Comparison of ENCODE assay signal across 14 mouse cellular contexts in genomic region chr9:40271075-40271474, GRCm38 (mm10). TPM values are rescaled to one million over a fixed set of nuclear protein-coding genes. Genes with fewer than 3 reads are reported as not detected.
DNase-seq lines count a peak whose midpoint lies in the region; ATAC-seq and TF ChIP-seq lines count a peak whose summit lies in the region.
"Had no signal": no experiment of that assay in that cellular context is flagged by ENCODE, and none has a peak within 500 bp of the region (broad histone marks: within the 10 kb centered on the region; RNA-seq: fewer than 3 reads in every experiment).

No protein-coding gene starts in this region.

- H3K9me3 ChIP-seq in forebrain, postnatal 0 days (ENCODE audit: low read length): no peaks in the 10 kb centered on the region
- no peaks in the 10 kb centered on the region for H3K9me3 ChIP-seq in neural tube, embryonic 14.5 days (ENCODE audit: control insufficient read depth, low read length)
- H3K9me3 ChIP-seq: liver, embryonic 13.5 days; stomach, embryonic 15.5 days had no signal

- TF ChIP-seq CTCF in forebrain, postnatal 0 days (IDR thresholded peaks at IDR 0.05; ENCODE audit: low read depth): no peak
- TF ChIP-seq CTCF in thymus, adult 2 months (IDR thresholded peaks at IDR 0.05; ENCODE audit: borderline replicate concordance, control insufficient read depth, extremely low read depth, insufficient read depth, low read length, poor library complexity): no peak

- peak overlapping the region; percentile 69 for H3K4me3 ChIP-seq in forebrain, postnatal 0 days (ENCODE audit: low read depth, low read length)
- peak overlapping the region; percentile 60 for H3K4me3 ChIP-seq in neural tube, embryonic 14.5 days (ENCODE audit: low read depth, low read length)
- no peak overlapping the region for H3K4me3 ChIP-seq in thymus, adult 2 months (ENCODE audit: control insufficient read depth, insufficient read depth, low read length)
- H3K4me3 ChIP-seq: liver, embryonic 13.5 days; stomach, embryonic 15.5 days had no signal

- peaks cover 27% of the 10 kb centered on the region for H3K4me1 ChIP-seq in forebrain, postnatal 0 days (ENCODE audit: insufficient read depth)
- peaks cover 29% of the 10 kb centered on the region; the same call in 1 of the 2 replicates for H3K4me1 ChIP-seq in neural tube, embryonic 14.5 days (ENCODE audit: control insufficient read depth, insufficient read depth, low read length)
- no peaks in the 10 kb centered on the region for H3K4me1 ChIP-seq in thymus, adult 2 months (replicated peaks; ENCODE audit: control insufficient read depth, insufficient read depth, low read length)

- 39% methylated on average over 3 of the region's 3 CpGs for WGBS in forebrain, postnatal 0 days
- 46% methylated on average over 3 of the region's 3 CpGs for WGBS in neural tube, embryonic 14.5 days
- WGBS in thymus, adult 2 months: 38% methylated on average over 3 of the region's 3 CpGs

- no peaks in the 10 kb centered on the region for H3K27me3 ChIP-seq in forebrain, postnatal 0 days (ENCODE audit: insufficient read depth, low read length)
- H3K27me3 ChIP-seq in neural tube, embryonic 14.5 days (ENCODE audit: control insufficient read depth, insufficient read depth, low read length): no peaks in the 10 kb centered on the region; the same call in 1 of the 2 replicates
- no peaks in the 10 kb centered on the region; the same call in 1 of the 2 replicates for H3K27me3 ChIP-seq in thymus, adult 2 months (ENCODE audit: control insufficient read depth, insufficient read depth, low read length)
- H3K27me3 ChIP-seq: CH12.LX, Patski had no signal

- TF ChIP-seq POLR2A in thymus, adult 2 months (IDR thresholded peaks at IDR 0.05; ENCODE audit: control insufficient read depth, extremely low read depth, insufficient read depth, low read length, poor library complexity): no peak

- peak; percentile 23 to 44 for DNase-seq in left cerebral cortex, postnatal 25 days (ENCODE audit: low spot score in 2 of 2)
- no peak for DNase-seq in left cerebral cortex, postnatal 10 days (ENCODE audit: extremely low spot score in 1 of 2, low spot score in 2 of 2)
- DNase-seq in forebrain, postnatal 0 days: no peak
- DNase-seq in lung, postnatal 36 days: peak; percentile 17
- no peak for DNase-seq in thymus, adult 2 months
- no peak for DNase-seq in thymus, postnatal 25 days
- DNase-seq: heart, postnatal 14 days; kidney, adult 11 months; liver, embryonic 13.5 days; right cerebral cortex, postnatal 4 days had no signal

- intact Hi-C loops in left cerebral cortex, postnatal 25 days (cut with DNase I): no loop called here
- intact Hi-C loops in left cerebral cortex, postnatal 10 days (cut with DNase I): loop anchor here (5.0 kb wide), 1 partner anchor 44 kb away; no protein-coding TSS in a partner anchor

- no peak for ATAC-seq in forebrain, postnatal 0 days
- ATAC-seq in neural tube, embryonic 14.5 days (ENCODE audit: low read depth): no peak
- ATAC-seq: Patski had no signal

- peak overlapping the region; percentile 68 for H3K9ac ChIP-seq in forebrain, postnatal 0 days
- no peak overlapping the region; the same call in 1 of the 2 replicates for H3K9ac ChIP-seq in neural tube, embryonic 14.5 days (replicated peaks; ENCODE audit: low read depth, low read length)
- H3K9ac ChIP-seq: liver, embryonic 13.5 days; stomach, embryonic 15.5 days had no signal

- no peak overlapping the region for H3K27ac ChIP-seq in forebrain, postnatal 0 days (ENCODE audit: low read depth, low read length)
- H3K27ac ChIP-seq in neural tube, embryonic 14.5 days (ENCODE audit: low read depth, low read length): no peak overlapping the region
- H3K27ac ChIP-seq in thymus, adult 2 months (ENCODE audit: control insufficient read depth, insufficient read depth, low read length): no peak overlapping the region
- H3K27ac ChIP-seq: liver, embryonic 13.5 days; stomach, embryonic 15.5 days had no signal

- H3K4me2 ChIP-seq in forebrain, postnatal 0 days (ENCODE audit: low read depth): peak overlapping the region; percentile 70
- H3K4me2 ChIP-seq in neural tube, embryonic 14.5 days (ENCODE audit: low read depth, low read length): peak overlapping the region; percentile 69
- H3K4me2 ChIP-seq: liver, embryonic 13.5 days; stomach, embryonic 15.5 days had no signal

- H3K36me3 ChIP-seq in forebrain, postnatal 0 days (ENCODE audit: insufficient read depth): 0 out of 2 replicates have a peak, but pooled peaks cover 5% of the 10 kb centered on the region
- H3K36me3 ChIP-seq in neural tube, embryonic 14.5 days (ENCODE audit: control insufficient read depth, insufficient read depth, low read length): no peaks in the 10 kb centered on the region
- H3K36me3 ChIP-seq in thymus, adult 2 months (ENCODE audit: control insufficient read depth, insufficient read depth, low read length): no peaks in the 10 kb centered on the region
- H3K36me3 ChIP-seq: liver, embryonic 13.5 days; stomach, embryonic 15.5 days had no signal

RNA-seq across cellular contexts. Expression of gene Scn3b, which starts 2.1 kb away (rescaled TPM):
- total RNA-seq in left cerebral cortex, postnatal 25 days (2021): 100 to 1,000 TPM; 112 to 117 TPM
- total RNA-seq in left cerebral cortex, postnatal 10 days (2021): 100 to 1,000 TPM; 152 to 153 TPM
- 210 and 226 TPM in 2 replicates for total RNA-seq in forebrain, postnatal 0 days (2014; rRNA removed)
- 114 and 133 TPM in 2 replicates for polyA plus RNA-seq in forebrain, postnatal 0 days (2015; fragmentation: Nextera tagmentation; extraction: Ambion mirVana)
- 186 and 193 TPM in 2 replicates for polyA plus RNA-seq in neural tube, embryonic 14.5 days (2014; fragmentation: Nextera tagmentation; extraction: Ambion mirVana)
- polyA plus RNA-seq in thymus, adult 2 months (2012; rRNA removed): 1.3 and 1.5 TPM in 2 replicates

Comparison
In these comparisons a context has a peak if more than half of its experiments do, and no peak if none do; other contexts are left out.
1. DNase-seq: peak in left cerebral cortex, postnatal 25 days (2 of 2) and lung, postnatal 36 days (single experiment); none in left cerebral cortex, postnatal 10 days (0 of 2), forebrain, postnatal 0 days (single experiment), thymus, adult 2 months (single experiment) and thymus, postnatal 25 days (single experiment).